Mouse (Mus musculus): ENCODE results near the gene Mks1.

Gene Mks1

DNA sequence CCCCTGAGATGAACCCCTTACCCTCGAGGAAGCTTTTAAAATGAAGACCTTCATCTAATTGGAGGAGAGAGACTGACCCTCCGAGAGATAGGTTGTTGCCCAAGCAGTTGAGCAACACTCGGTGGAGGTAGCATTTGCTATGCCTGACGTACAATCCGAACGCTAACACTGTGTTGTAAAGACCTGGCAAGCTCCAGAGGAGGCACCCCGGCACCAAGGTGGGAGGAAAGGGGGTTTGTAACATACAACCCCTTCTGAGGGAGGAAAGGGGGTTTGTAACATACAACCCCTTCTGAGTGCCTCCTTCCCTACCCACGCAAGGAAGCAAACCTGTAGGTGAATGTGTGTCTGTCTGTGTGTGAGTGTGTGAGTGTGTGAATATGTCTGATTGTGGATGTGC lies 18.8 kb downstream of the Mks1 start:
- DNase-seq (ENCODE audit: inconsistent age in 2 of 2, low spot score in 1 of 2) = no peak

DNA sequence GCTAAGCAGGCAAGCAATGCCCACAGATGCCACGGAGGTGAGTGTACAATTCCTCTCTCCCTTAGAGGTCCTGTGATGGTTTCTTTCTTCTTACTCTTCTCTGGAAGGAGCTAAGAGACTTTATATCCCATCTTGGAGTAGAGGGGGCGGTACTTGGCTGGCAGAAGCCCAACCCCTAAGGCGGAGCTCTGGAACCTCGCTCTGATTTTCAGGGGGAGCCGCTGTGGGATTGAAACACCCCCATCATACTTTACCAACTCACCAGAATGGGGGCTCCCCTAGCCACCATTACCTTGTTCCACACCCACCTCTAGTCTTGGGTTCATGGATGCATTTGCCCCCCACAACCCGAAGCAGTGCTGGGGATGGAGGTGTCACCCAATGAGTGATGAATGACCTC lies 22.4 kb downstream of the Mks1 start, which contains the start of gene Epx:
Epx (minus strand) TSS at position 101 of the 400 bp plus-strand sequence.
- DNase-seq (ENCODE audit: inconsistent age in 2 of 2, low spot score in 1 of 2) = no peak

DNA sequence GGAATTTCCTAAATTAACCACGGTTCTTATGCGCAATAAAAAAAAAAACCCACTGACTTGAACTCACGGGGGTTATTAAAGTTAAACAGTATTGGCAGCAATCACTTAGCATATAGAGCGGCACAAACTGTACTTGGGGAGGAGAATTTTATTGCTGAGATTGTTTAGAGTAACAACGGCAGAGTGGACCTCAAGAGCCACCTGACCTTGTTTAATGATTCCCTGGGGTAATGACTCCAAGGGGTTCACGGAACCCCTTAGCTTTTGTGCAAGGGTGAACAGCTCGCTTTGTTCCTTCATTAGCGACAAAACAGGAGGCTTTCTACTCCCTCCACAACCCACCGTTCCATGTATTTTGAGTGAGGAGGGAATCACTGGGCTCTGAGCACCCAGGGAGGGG lies 26.8 kb downstream of the Mks1 start:
- DNase-seq (ENCODE audit: inconsistent age in 2 of 2, low spot score in 1 of 2) = no peak

GRCm38 (mm10) chr11:87881714-87882113 lies 28.7 kb downstream of the Mks1 start:
- no peak for DNase-seq (ENCODE audit: inconsistent age in 2 of 2, low spot score in 1 of 2)

DNA sequence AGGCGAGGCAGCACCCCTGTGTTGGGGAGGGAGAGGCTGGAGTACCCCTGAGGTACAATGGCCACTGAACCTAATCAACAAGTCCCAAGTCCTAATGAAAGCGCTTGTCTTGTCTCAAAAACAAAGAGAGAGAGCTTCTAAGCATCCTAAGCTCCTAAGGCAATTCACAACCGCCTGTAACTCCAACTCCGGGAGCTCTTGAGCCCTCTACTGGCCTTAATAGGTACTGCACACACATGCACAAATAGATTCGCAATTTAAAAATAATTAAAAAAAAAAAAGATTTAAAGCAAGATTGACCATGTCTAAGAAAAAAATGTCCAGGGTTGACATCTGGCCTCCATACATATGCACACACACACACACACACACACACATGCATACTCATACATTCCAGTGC lies 30.5 kb downstream of the Mks1 start:
- DNase-seq (ENCODE audit: inconsistent age in 2 of 2, low spot score in 1 of 2) = peak in 1 of 2 experiments; percentile 34

GRCm38 (mm10) chr11:87884856-87885255 lies 31.8 kb downstream of the Mks1 start:
- no peak for DNase-seq (ENCODE audit: inconsistent age in 2 of 2, low spot score in 1 of 2)

DNA sequence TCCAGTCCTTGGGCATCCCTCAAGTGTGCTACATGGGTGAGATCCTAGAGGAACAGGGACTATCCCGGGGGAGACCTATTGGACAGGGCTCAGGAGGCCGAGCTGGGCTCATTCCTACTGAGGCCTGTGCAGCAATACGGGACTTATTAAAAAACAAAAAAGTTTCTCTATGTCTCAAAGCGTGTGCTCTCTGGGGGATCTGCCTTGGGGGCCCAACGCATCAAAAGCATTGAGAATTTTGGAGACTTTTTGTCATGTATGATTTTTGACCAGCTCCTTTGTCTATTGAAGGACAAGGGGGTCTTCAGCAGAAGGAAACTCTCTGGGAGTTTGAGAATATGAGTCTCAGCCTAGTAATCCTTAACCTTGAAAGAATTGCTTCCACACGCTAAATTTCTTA lies 39.2 kb downstream of the Mks1 start, which contains the start of gene Olfr462:
Olfr462 (minus strand) TSS at position 101 of the 400 bp plus-strand sequence.
- DNase-seq (ENCODE audit: inconsistent age in 2 of 2, low spot score in 1 of 2) = no peak

GRCm38 (mm10) chr11:87897287-87897686 lies 44.3 kb downstream of the Mks1 start, which contains the start of gene Olfr463:
Gene Olfr463 (minus strand): TSS chr11:87897387.
- DNase-seq (ENCODE audit: inconsistent age in 2 of 2, low spot score in 1 of 2) = no peak

DNA sequence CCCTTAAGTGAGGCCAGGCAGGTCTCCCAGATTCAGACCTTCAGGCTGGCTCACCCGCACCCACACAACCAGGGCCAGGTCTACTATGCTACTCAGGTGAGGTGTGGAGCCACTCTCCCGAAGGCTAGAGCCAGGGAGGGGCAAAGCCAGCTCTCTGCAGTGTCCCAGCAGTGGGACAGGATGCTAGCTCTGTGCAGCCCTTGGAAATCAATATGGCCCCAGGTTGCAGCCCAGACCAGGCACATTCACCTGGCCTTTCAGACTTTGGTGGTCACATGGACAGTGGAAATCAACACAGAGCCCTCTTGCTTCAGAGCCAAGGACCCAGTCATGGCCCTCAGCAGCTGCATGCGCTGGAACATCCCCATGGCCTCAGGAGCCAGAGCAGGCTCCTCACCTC lies 51.3 kb downstream of the Mks1 start:
- no peak for DNase-seq (ENCODE audit: inconsistent age in 2 of 2, low spot score in 1 of 2)

All from adrenal gland, adult (tissue).